Mouse (Mus musculus): ENCODE data around the gene Mrm2. TPM values are rescaled to one million over a fixed set of nuclear protein-coding genes. Genes with fewer than 3 reads are reported as not detected.
"Not testable (repeated sequence)": the region's sequence is repeated elsewhere in the genome, so short reads cannot be mapped to it uniquely, and the experiment has no call there.

Gene Mrm2
- total RNA-seq (2021), result 1 to 10 TPM; 8.5 to 9.8 TPM

DNA sequence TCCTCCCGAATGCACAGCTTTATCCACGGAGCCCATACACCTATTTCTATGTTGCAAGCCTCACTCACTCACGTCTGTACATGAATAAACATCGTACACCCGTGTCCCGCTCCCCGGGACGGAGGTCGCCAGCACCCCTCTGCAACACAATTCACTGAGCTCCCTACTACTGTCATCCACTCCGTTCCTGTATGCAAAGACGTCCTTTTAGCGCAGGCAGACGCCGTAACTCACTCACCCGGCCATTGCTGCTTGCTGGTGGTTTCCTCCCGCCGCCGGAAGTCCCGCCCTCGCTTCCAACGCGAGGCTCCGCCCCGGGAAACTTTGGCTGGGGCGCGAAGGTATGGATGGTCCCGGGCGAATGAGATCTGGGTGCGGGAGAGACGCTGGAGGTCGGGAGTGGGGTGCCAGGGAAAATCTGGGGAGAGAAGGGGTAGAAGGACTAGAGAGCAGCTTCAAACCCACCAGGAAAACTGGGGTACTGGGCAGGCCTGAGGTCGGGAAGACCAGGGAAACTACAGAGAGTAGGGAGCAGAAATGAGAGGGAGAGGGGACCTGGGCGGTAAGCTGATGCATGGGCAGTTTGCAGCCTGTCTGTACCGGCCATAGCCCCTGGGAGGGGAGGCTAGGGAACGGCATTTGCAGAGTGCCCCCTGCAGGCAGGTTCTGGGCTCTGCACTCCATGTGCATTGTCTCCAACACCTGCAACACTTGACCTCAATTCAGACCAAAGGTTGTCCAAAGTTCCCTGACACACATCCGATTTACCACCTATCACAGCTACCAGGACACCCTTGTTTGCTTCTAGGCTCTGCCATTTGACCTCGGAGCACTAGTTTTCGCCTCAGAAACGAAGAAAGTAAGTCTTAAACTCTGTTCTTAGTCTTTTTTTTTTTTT lies at the start of gene Mrm2:
Gene Mrm2 (minus strand): TSS at position 284 of the 898 bp plus-strand sequence.
- DNase-seq (ENCODE audit: extremely low spot score in 1 of 2, low spot score in 1 of 2), result peak; percentile 60 to 70

DNA sequence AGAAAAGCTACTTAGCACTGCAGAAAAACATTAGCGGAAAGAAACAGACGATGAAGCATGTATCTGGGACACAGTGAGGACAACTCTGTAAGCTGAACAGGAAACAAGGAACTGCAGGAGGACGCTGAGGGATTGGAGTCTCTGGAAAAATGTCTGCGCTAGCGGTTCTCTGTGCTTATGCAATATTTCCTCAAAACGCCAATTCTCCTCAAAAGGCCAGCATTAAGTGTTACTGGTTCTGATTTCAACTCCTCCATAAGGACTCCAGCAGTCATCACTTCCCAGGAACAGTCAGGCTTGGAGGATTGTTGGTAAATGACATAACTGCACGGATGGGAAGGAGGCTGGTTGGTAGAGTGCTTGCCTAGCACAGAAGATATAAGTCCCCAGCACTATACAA lies 49.5 kb upstream of the Mrm2 start:
- DNase-seq (ENCODE audit: extremely low spot score in 1 of 2, low spot score in 1 of 2), result no peak

DNA sequence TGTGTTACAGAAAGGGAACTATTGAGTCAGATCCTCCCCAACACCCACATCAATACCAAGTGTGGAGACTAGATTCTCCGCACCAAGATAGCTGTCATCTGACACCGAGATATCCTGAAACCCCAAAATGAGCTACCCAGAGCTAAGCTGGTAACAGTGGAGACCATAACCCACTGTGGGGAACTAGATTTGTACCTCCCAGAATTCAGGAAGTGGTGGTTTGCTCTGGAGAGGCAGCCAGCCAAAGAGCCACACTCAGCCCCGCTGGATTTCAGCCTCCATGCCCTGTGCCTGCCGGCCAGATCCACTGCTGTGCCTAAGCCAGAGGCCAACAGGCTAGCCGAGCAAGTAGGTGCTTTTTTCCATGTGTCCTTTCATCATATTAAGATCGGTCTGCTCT lies 47.6 kb upstream of the Mrm2 start:
- DNase-seq (ENCODE audit: extremely low spot score in 1 of 2, low spot score in 1 of 2), result no peak

DNA sequence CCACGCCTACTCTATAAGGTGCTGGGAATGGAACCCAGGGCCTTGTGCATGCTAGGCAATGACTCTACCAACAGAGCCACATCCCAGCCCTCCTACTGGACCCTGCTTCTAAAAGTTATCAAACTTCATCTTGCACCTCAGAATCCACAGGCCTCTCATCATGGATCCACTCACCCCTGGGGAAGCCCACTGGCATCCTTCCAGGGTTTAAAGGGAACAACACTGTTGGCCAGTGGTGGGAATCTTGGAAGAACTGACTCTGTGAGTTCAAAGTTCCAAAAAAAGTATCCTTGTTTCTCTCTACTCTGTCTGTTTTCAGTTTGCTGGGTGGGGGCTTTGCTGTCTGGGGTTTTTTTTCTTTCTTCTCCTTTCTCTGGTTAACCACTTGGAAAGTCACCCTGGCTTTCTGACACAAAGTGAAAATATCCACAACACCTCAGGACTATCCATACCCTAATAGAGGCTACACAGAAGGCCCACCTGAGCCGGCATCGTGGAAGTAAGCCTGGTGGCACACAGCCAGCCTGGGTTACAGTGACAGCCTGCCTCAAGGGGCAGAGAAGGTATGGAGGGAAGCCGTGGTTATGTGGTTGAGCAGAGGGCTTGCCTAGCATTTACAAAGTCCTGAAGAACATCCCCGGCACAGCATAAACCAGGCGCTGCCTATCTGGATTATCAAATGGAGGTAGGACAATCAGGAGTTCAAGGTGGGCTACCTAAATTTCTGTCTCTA lies 46.6 kb upstream of the Mrm2 start:
- no peak for DNase-seq (ENCODE audit: extremely low spot score in 1 of 2, low spot score in 1 of 2)

DNA sequence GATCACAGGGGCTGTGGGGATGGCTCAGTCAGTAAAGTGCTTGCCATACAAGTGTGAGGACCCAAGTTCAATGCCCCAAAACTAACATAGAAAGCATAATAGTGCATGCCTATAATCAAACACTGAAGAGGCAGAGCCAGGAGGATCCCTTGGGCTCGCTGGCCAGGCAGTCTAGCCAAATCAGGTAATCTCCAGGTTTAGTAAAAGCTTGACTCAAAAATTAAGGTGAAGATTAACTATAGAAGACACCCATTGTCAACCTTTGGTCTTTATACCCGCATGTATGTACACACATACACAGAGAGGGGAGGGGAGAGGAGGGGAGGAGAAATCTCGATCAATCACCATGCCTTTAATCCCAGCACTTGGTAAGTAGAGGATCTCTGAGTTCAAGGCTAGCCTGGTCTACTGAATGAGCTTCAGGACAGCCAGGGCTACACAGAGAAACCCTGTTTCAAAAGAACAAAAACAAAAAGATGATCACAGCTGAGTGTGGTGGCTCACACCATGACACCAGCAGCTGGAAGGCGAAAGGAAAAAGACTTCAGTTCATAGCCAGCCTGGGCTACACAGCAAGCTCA lies 43.6 kb upstream of the Mrm2 start:
- DNase-seq (ENCODE audit: extremely low spot score in 1 of 2, low spot score in 1 of 2), result no peak

DNA sequence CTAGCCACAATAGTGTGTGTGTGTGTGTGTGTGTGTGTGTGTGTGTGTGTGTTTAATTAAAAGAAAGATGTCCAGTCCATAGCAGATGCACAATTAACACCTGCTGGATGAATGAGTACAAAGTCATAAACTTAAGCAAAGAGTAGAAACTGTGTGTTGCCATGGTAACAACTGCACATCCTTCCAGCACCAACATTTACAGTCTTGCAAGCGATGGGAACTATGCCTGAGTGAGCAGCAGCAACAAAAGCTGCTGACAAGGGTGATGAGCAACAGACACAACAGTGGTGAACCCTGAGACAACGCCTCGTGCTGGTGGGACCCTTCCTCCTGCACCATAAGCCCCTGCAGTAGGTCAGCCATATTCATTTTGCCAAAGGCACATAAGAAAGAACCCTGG lies 42.5 kb upstream of the Mrm2 start:
- DNase-seq (ENCODE audit: extremely low spot score in 1 of 2, low spot score in 1 of 2), result no peak

DNA sequence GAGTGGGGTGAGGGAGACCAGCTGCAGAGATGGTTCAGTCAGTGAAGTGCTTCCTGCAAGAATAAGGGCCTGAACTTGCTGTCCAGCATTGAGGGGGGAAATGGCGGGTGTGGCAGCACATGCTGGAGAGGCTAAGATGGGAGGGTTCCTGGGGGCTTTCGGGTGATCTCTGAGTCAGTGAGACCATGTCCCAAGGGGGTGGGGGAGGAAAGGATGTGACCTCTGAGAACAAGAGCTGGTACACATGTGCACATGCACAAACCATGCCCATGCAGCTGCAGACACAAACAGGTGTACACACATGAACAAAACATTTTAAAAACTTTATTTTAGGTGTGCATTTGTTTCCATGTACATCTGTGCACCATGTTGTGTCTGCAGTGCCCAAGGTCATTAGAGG lies 42.0 kb upstream of the Mrm2 start:
- DNase-seq (ENCODE audit: extremely low spot score in 1 of 2, low spot score in 1 of 2), result no peak

DNA sequence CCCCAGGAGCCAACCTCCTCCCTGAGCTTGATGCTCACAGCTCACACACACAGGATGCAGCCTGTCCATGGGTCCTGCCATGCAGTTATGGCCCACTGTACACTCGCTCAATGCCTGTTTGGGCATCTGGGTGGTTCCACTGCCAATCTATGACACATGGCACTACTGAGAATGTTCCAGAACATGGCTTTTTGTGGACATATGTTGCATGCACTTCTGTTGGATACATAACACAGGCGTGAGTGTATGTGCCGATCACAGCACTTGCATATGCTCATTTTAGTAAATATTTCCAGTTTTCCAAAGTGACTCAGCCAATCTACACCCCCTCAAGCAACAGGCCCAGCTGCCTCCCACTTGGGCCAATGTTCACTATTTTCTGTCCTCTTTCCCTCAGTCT lies 40.0 kb upstream of the Mrm2 start:
- DNase-seq (ENCODE audit: extremely low spot score in 1 of 2, low spot score in 1 of 2), result peak; percentile 17 to 38

DNA sequence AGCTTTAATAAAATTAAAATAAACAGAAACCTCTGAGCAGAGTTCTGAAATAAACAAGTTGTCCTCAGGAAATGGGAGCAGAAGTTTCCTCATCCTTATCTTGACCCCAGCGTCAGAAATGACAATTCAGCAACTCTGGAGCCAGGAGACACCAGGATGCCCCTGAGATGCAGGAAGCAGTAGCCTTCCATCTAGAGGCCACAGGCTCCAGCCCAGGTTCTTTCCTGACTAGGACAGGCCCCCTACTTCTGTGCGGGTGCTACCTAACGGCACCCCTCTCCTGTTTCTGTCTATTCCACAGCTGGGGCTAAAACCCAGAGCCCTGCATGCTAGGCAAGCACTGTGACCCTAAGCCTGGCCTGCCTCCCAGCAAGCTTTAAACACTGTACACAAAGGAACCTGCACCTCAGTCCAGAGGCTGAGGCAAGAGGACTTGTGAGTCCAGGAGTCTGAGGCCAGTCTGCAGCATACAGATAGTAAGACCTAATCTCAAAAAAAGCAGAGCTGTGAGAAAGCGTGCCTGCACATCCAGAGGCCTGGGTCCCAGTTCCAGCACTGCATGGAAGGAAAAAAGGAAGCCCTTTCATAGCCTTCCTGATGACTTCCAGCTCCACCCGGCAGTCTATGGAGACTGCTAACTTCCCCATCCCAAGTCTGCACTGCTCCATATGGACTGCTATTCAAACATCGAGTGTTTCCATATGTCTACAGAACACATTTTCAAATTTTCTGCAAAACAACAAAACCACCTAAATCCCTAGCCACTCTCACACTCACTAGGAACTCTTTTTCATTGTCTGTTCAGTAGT lies 39.0 kb upstream of the Mrm2 start:
- DNase-seq (ENCODE audit: extremely low spot score in 1 of 2, low spot score in 1 of 2), result no peak

DNA sequence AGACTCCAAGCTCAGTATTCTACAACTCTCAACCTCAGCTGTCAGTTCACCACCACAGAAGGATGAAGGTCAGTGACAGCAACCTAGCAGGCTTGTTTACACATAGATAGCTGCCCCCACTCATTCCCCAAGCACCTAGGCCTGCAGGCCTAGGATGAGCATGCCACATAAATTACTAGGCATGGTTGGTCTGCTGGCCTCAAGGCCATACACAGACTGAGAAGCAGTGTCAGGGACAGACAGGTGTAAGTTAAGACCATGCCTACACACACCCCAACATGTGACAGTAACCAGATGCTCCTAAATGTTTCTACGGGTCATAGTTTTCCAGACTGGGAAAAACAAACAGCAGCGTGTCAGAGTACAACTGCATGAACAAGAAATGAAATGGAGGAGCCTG lies 37.8 kb upstream of the Mrm2 start:
- DNase-seq (ENCODE audit: extremely low spot score in 1 of 2, low spot score in 1 of 2), result no peak

DNA sequence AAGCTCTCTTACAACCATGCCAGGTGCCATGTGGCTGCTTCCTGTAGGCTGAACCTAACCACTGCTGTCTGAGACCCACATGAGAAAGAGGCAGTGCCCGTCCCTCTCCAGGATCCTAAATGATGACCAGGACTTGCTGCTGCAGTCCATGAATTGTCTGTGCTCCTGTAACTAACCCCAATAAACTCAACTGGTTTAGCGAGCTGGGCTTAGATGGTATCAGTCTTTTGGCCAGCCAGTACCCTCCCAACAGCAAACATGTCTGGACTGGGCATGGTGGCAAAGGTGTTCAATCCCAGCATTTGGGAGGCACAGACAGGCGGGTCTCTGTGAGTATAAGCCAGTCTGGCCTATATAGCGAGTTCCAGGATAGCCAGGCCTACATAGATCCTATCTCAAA lies 37.2 kb upstream of the Mrm2 start:
- DNase-seq (ENCODE audit: extremely low spot score in 1 of 2, low spot score in 1 of 2), result no peak

DNA sequence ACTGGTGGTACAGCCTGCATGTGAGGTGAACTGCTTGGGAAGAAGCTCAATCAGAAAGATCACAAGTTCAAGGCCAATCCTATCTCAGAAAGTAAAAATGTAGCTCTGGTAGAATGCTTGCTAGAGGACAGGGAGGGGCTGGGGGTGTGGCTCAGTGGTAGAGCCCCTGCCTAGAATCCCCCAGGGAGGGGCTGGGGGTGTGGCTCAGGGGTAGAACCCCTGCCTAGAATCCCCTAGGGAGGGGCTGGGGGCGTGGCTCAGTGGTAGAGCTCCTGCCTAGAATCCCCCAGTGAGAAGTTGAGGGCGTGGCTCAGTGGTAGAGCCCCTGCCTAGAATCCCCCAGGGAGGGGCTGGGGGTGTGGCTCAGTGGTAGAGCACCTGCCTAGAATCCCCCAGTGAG lies 36.4 kb upstream of the Mrm2 start:
- not testable (repeated sequence) for DNase-seq (ENCODE audit: extremely low spot score in 1 of 2, low spot score in 1 of 2)

DNA sequence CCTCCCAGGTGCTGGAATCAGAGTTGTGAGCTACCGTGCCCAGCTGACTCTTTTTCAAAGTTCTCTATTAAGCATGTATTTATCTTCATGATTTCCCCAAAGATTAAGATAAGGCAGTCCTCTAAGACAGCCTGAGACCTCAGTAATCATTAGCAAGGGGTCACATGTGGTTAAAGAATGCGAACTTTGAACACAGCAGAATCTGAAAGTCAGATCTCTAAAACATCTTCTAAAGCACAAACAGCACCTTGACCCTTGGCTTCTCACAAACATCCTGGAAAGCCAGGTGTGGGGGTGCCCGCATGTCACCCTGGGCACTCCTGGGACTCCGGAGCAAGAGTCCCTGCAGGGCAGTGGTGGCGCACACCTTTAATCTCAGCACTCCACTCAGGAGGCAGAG lies 32.7 kb upstream of the Mrm2 start:
- DNase-seq (ENCODE audit: extremely low spot score in 1 of 2, low spot score in 1 of 2), result no peak

DNA sequence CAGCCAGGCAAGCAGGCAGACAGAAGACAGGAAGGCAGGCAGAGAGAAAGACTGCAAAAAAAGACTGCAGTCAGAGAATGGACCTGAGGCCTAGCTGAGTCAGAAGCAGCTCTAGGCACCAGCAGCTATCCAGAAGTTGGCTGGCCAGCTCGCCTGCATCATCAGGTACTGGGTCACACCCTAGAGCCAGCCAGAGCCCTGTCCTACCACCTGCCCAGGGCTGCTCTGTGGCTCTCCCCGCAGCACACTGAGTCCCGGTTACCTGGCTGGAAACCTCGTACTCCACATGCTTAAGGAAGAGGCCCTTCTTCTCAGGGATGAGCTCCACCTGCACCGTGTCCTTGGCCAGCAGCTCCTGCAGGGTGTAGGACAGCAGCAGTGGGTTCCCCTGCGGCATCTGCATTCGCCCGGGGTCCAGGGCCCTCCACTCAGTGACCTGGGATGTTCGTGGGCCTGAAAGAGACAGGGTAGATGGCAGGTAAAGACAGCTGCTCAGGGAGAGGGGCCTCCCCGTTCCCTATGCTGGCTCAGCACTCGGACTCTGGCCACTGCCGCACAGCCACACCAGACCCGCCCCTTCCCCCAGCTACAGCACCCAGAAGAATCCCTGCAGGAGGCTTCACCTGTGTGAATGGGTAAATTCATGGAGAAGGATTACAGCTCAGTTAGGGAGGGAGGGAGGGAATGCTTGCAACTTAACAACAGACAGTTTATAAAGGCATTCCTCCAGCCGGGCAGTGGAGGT lies 28.4 kb upstream of the Mrm2 start:
- no peak for DNase-seq (ENCODE audit: extremely low spot score in 1 of 2, low spot score in 1 of 2)

DNA sequence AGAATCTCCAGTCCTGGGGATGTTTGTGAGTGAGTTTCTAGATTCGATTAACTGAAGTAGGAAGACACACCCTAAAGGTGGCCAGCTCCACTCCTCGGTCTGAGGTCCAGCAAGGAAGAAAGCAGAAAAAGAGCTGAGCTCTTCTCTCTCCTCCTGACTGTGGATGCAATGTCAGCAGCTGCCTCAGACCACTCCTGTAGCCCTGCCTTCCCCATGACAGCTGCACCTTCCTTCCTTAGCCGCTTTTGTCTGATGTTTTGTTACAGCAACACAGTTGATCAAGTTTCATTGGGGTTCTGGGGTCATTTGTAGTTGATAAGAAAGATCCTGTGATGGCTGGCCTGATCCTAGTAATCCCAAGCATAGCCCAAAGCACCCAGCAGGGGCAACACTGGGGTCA lies 25.8 kb upstream of the Mrm2 start:
- DNase-seq (ENCODE audit: extremely low spot score in 1 of 2, low spot score in 1 of 2), result no peak

DNA sequence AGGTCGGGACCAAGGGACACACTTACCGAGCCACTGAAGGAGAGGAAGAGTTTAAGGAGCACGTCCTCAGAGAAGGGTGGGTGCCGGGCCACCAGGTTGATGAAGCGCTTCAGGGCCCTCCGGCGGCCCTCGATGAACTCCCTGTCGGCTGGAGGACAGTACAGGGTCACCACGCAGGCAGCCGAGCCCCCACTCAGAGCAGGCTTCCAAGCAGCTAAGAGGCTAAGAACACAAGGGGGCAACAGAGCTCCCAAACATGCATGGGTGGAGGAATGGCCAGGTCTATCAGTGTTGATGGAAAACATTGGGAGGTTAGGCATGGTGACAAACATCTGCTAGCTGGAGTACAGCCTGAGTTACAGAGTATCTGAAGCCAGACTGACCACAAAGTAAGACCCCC lies 24.2 kb upstream of the Mrm2 start:
- DNase-seq (ENCODE audit: extremely low spot score in 1 of 2, low spot score in 1 of 2), result no peak

DNA sequence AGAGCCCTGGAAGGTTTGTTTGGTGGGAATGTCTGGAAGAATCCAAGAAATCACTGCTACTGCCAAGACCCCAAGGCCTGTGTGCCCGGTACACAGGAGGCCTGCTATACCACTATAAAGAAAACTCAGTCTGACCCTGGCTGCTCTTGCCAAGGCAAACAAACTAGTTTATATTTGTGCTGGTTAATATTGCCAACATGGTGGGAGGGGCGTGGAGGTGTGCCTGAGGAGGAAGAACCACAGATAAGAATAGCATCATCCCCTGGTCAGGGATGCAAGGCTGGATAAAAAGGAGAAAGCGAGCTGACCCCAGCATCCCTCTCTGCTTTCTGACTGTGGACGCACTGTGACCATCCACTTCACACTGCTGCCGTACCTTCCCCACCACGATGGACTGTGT lies 20.7 kb upstream of the Mrm2 start:
- no peak for DNase-seq (ENCODE audit: extremely low spot score in 1 of 2, low spot score in 1 of 2)

DNA sequence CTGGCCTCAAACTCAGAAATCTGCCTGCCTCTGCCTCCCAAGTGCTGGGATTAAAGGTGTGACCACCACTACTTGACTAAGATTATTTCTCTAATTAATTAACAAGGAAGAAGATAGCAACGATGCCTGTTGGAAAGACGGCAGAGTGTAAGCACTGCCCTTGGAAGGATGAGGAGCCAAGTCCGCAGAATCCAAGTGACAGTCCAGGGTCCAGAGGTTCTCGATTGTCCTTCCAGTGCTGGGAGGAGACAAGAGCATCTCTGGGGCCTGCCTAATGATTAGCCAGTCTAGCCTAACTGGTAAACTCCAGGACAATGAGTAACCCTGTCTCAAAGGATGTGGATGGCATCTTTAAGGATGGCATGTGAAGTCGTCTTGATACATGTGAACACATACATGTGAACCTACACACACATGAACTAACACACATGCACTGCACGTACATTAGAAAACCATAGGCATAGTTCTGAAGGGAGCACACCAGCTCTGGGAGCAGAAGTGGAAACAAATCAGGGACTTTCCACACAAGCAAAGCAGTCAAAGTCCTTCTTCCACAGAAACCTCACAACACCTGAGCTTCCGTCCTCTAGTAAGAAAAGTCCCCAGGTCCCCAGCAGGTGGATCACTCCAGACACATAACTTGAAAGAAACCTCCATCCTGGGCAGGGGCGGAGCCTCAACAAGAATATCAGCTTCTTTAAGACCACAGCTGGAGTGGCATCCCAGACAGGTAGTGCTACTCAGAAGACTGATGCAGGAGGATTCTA lies 19.2 kb upstream of the Mrm2 start:
- DNase-seq (ENCODE audit: extremely low spot score in 1 of 2, low spot score in 1 of 2), result no peak

DNA sequence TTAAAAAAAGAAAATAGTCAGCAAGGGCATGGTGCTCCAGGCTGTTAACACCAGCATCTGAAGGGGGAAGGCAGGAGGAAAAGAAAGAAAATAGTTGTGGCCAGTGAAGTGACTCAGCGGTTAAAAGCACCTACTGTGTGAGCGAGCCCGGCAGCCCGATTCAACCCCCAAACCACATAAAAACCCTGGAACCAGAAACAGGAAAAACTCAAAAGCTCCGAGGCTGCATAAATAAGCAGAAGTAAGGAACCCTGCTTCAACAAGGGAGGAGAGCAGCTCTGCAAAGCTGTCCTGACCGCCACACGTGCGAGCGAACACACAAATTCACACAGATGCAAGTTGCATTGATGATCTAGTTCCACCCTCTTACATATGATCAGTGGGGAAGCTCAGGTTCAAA lies 18.2 kb upstream of the Mrm2 start:
- no peak for DNase-seq (ENCODE audit: extremely low spot score in 1 of 2, low spot score in 1 of 2)

Measured in layer of hippocampus, postnatal 25 days (tissue).